Comparison of ENCODE assay signal across 13 mouse cellular contexts in genomic region chr8:89499831-89500230, GRCm38 (mm10).
"Had no signal": no experiment of that assay in that cellular context is flagged by ENCODE, and none has a peak within 500 bp of the region (broad histone marks: within the 10 kb centered on the region; RNA-seq: fewer than 3 reads in every experiment).

No protein-coding gene starts in this region.

- H3K4me2 ChIP-seq: limb, embryonic 13.5 days; neural tube, embryonic 13.5 days; stomach, embryonic 15.5 days had no signal

- H3K27ac ChIP-seq: left cerebral cortex, adult 2 months; limb, embryonic 13.5 days; liver, embryonic 14.5 days; midbrain, embryonic 10.5 days; neural tube, embryonic 13.5 days; stomach, embryonic 15.5 days had no signal

- H3K9ac ChIP-seq: limb, embryonic 13.5 days; liver, embryonic 14.5 days; neural tube, embryonic 13.5 days; stomach, embryonic 15.5 days had no signal

- H3K9me3 ChIP-seq: limb, embryonic 13.5 days; midbrain, embryonic 10.5 days; neural tube, embryonic 13.5 days; stomach, embryonic 15.5 days had no signal

- DNase-seq: kidney, postnatal 25 days; lung, adult 18-20 months; midbrain, embryonic 14.5 days; retina, postnatal 1 day; right cerebral cortex, postnatal 14 days; thymus, adult 2 months; thymus, postnatal 25 days had no signal

- H3K36me3 ChIP-seq: limb, embryonic 13.5 days; midbrain, embryonic 10.5 days; neural tube, embryonic 13.5 days; stomach, embryonic 15.5 days had no signal

- H3K4me3 ChIP-seq: left cerebral cortex, adult 2 months; limb, embryonic 13.5 days; midbrain, embryonic 10.5 days; neural tube, embryonic 13.5 days; stomach, embryonic 15.5 days had no signal

- H3K27me3 ChIP-seq: neural tube, embryonic 13.5 days; stomach, embryonic 15.5 days had no signal

- H3K4me1 ChIP-seq: neural tube, embryonic 13.5 days; stomach, embryonic 15.5 days had no signal
